Mouse (Mus musculus) heart, postnatal 4 days (tissue): ENCODE data around the gene Gm49027. TPM values are rescaled to one million over a fixed set of nuclear protein-coding genes. Genes with fewer than 3 reads are reported as not detected.

Experiments
- DNase-seq: peaks from one replicate; pipeline ENCODE4 v3.0.0; 2021
- microRNA-seq, 2 experiments: library from miRNA; unstranded; fragments of <30 nt; microRNA quantifications; one replicate each; pipeline ENCODE4 v1.2.0; 2021 to 2022
- total RNA-seq, 2 experiments: library from RNA; stranded (reverse); gene quantifications; 2 replicates each; pipeline ENCODE4 v1.2.3; 2021

The Gm49027 gene
- total RNA-seq, 2 experiments from 2014 or later = 0.21 to 0.52 TPM

DNA sequence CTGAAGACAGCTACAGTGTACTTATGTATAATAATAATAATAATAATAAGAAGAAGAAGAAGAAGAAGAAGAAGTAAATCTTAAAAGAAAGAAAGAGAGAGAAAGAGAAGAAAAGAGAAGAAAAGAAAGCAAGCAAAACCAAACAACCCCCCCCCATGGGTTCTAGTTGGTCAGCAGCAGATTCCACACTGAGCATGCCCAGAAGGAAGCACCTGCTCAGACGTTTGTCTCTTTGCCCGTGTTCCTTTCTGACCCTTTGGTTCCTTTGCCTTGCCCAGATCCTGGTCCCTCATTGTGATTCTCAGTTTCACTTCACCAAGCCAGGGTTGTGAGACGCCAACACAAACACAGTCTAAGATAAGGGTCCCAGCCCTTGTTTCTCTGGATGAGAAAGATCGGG is 23.3 kb downstream of the Gm49027 start:
- DNase-seq = no peak

- DNase-seq = peak; percentile 51
Observed at GRCm38 (mm10) chr5:123499717-123500116, 25.6 kb downstream of the Gm49027 start.

DNA sequence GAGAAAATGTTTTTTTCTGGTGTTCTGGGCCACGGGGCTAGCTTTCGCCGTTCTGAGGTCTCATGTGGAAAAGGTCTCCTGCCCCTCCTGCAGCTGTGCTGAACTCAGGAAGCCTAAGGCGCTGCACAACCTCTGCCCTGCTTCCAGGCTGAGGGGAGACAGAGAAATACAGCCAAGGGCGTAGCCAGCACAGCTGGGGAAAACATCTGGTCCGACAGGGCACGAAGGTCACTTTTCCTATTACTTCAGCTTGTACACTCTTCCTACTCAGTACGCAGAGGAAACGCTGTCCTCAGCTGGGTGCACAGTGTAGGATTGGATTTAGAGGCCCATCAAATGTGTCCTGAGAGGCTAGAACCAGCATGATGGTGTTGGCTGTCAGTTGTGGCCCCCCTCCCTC is 35.4 kb downstream of the Gm49027 start:
- peak; percentile 40 for DNase-seq

GRCm38 (mm10) chr5:123489112-123489785 is 36.0 kb downstream of the Gm49027 start, which contains the start of the genes Lrrc43 and Il31:
Gene Lrrc43 (plus strand): TSS chr5:123489305.
Gene Il31 (minus strand): TSS chr5:123489489.
- no peak for DNase-seq

DNA sequence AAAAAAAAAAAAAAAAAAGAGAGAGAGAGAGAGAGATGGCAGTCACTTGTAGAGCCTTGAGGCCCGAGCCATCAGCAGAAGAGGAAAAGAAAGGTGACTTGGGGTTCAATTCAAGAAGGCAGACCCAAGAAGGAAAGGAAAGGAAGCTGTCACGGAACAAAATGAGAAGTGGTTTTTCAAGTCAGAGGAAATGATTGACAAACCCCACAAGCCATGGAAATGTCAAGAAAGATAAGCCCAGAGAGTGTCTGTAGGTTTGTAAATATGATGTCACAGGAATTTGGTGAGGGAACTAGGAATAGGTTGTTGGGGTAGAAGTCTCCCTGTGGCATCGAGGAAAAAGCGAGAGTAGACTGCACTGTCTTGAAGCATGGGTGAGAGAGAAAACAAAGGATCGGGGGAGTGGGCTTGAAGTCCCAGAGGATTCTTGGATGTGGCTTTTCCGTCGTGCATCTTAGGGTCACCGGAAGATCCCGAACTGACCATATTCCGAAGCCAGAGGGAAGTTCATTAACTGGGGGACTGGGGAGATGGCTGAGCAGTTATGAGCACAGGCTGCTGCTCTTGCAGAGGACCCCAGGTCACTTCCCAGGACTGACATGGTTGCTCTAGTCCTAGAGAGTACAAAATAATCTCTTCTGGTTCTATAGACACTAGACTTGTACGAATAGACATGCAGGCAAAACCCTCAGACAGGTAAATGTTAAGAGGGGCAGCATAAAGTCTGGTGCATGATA is 37.5 kb downstream of the Gm49027 start:
- no peak for DNase-seq

GRCm38 (mm10) chr5:123473817-123474216 is 51.5 kb downstream of the Gm49027 start:
- DNase-seq = no peak

- no peak for DNase-seq
Observed at GRCm38 (mm10) chr5:123470784-123471400, 54.4 kb downstream of the Gm49027 start.

DNA sequence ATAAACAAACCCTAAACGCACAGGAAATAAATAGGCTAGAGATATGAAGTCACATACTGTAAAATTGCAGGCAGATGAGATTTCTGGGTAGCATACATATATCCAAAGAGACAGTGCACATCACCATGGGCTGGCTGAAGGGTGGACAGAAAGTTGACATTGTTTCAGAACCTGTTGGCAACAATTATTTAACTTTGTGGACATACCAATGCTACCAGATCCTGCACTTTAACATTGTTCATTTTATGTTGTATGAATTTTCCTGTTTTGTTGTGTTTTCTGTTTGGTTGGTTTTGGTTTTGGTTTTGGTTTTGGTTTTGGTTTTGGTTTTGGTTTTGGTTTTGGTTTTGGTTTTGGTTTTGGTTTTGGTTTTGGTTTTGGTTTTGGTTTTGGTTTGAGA is 60.6 kb downstream of the Gm49027 start:
- no peak for DNase-seq

Small RNAs within 50 kb of the gene (microRNA-seq; reads per million reads assigned to microRNA genes)
- 0.69 to 1.0 reads per million in 2 experiments for gene Mir7647

Other genes starting within 250 kb of the Gm49027 start
- 10 to 100 TPM; 14.1 to 14.8 TPM for gene Bcl7a, start 181.7 kb downstream of the Gm49027 start, total RNA-seq
- gene Mlxip, start 130.7 kb downstream of the Gm49027 start, total RNA-seq = 10 to 100 TPM; 19.2 to 21.0 TPM
- gene Lrrc43, start 36.2 kb downstream of the Gm49027 start, total RNA-seq = not detected
- not detected for gene Il31, start 36.0 kb downstream of the Gm49027 start, total RNA-seq
- gene B3gnt4, start 15.0 kb downstream of the Gm49027 start, total RNA-seq = not detected
- 10 to 100 TPM; 51.9 to 58.1 TPM for gene Diablo, start 1.3 kb downstream of the Gm49027 start, total RNA-seq
- 10 to 100 TPM; 25.6 to 29.8 TPM for gene Vps33a, start 47.5 kb upstream of the Gm49027 start, total RNA-seq
- gene Clip1, start 159.1 kb upstream of the Gm49027 start, total RNA-seq = 100 to 1,000 TPM; 108 to 117 TPM
- 10 to 100 TPM; 53.1 to 57.6 TPM for gene Zcchc8, start 195.6 kb upstream of the Gm49027 start, total RNA-seq
- gene Rsrc2, start 223.9 kb upstream of the Gm49027 start, total RNA-seq = 10 to 100 TPM; 56.1 to 58.7 TPM
- gene Kntc1, start 224.2 kb upstream of the Gm49027 start, total RNA-seq = 10 to 100 TPM; 26.0 to 29.4 TPM